Mouse (Mus musculus): ENCODE data around the gene Nr5a2.

- TF ChIP-seq POLR2A (IDR thresholded peaks at IDR 0.05; ENCODE audit: borderline replicate concordance, extremely low read depth, insufficient read depth, insufficient read length, poor library complexity, severe bottlenecking), result no peak
- no peak for TF ChIP-seq CTCF (IDR thresholded peaks at IDR 0.05; ENCODE audit: borderline replicate concordance, extremely low read depth, insufficient read depth, insufficient read length)
Measured at GRCm38 (mm10) chr1:136946806-136947393, 13.3 kb downstream of the Nr5a2 start.

Data from brain, embryonic 14.5 days (tissue).